Mouse (Mus musculus) forebrain, embryonic 14.5 days (tissue): ENCODE measurements at regions not wholly inside any gene's neighbourhood (a gene's known extent, or its start where the extent isn't known, plus 50 kb on each side); places are given as distances from the start of the nearest gene placed in this dataset.

Source experiments
- ATAC-seq: fragments of 200-750 bp; cut with Nextera tagmentation; 2 replicates; pipeline ENCODE4 v1.8.0; 2017; ENCODE audit warnings: mild to moderate bottlenecking, moderate library complexity
- DNase-seq: peaks from one replicate; pipeline ENCODE4 v3.0.0-alpha.2; 2015; ENCODE audit warnings: low spot score
- H3K27ac ChIP-seq: fragments of 300-500 bp; sonication (generic); 2 replicates; pipeline ENCODE4 v1.5.1; 2014; ENCODE audit warnings: low read depth, mild to moderate bottlenecking, control low read depth, low read length, moderate library complexity
- H3K27me3 ChIP-seq: fragments of 300-500 bp; sonication (generic); replicated peaks from 2 replicates; pipeline ENCODE4 v1.6.1; 2014; ENCODE audit warnings: low read length, control low read depth, mixed read lengths; ENCODE audit not compliant: control insufficient read depth, insufficient read depth
- H3K36me3 ChIP-seq: fragments of 300-500 bp; sonication (generic); 2 replicates; pipeline ENCODE4 v1.6.1; 2014; ENCODE audit warnings: low read length, control low read depth; ENCODE audit not compliant: control insufficient read depth, insufficient read depth
- H3K4me1 ChIP-seq: fragments of 300-500 bp; sonication (generic); 2 replicates; pipeline ENCODE4 v1.6.1; 2014; ENCODE audit warnings: antibody characterized with exemption, low read length, control low read depth; ENCODE audit not compliant: control insufficient read depth, insufficient read depth
- H3K4me2 ChIP-seq: fragments of 300-500 bp; sonication (generic); 2 replicates; pipeline ENCODE4 v1.6.1; 2014; ENCODE audit warnings: mild to moderate bottlenecking, control low read depth, low read length
- H3K4me3 ChIP-seq: fragments of 300-500 bp; sonication (generic); 2 replicates; pipeline ENCODE4 v1.5.1; 2014; ENCODE audit warnings: low read depth, low read length, control low read depth
- H3K9ac ChIP-seq: fragments of 300-500 bp; sonication (generic); 2 replicates; pipeline ENCODE4 v1.6.1; 2014; ENCODE audit warnings: mild to moderate bottlenecking, low read length, control low read depth, moderate library complexity
- H3K9me3 ChIP-seq: fragments of 300-500 bp; sonication (generic); replicated peaks from 2 replicates; pipeline ENCODE4 v1.6.1; 2016; ENCODE audit warnings: low read length, control low read depth, mixed read lengths; ENCODE audit not compliant: control insufficient read depth
- WGBS: fragments of 180-500 bp; shearing (Covaris S2); extraction: QIAGEN DNeasy Blood & Tissue Kit; methylation state at CpG from one replicate; pipeline ENCODE4 v1.1.7; 2014; 5-methylcytosine and 5-hydroxymethylcytosine counted together

- Histone ChIP-seq H3K4me1 (no peaks in the 10 kb centered on the region), H3K27me3 (no peaks in the 10 kb centered on the region), H3K9ac (no peak overlapping the region), H3K27ac (no peak overlapping the region), H3K9me3 (no peaks in the 10 kb centered on the region), H3K36me3 (no peaks in the 10 kb centered on the region), H3K4me3 (no peak overlapping the region), H3K4me2 (no peak overlapping the region)
- ATAC-seq (no peak), DNase-seq (no peak)
- 60% methylated on average over 3 of the region's 3 CpGs for WGBS
Observed at GRCm38 (mm10) chr5:51190661-51191060, 376.9 kb downstream of the Ppargc1a start.

- H3K4me3 ChIP-seq = no peak overlapping the region
- WGBS = 31% methylated on average over 1 of the region's 1 CpGs
- no peak overlapping the region for H3K27ac ChIP-seq
- H3K36me3 ChIP-seq = no peaks in the 10 kb centered on the region
- DNase-seq = peak; percentile 8
- no peak overlapping the region for H3K4me2 ChIP-seq
- H3K4me1 ChIP-seq = no peaks in the 10 kb centered on the region
- H3K9me3 ChIP-seq = no peaks in the 10 kb centered on the region
- peak; percentile 75 for ATAC-seq
- no peak overlapping the region for H3K9ac ChIP-seq
- no peaks in the 10 kb centered on the region for H3K27me3 ChIP-seq
Observed at GRCm38 (mm10) chr5:51169828-51170227, 397.7 kb downstream of the Ppargc1a start.

DNA sequence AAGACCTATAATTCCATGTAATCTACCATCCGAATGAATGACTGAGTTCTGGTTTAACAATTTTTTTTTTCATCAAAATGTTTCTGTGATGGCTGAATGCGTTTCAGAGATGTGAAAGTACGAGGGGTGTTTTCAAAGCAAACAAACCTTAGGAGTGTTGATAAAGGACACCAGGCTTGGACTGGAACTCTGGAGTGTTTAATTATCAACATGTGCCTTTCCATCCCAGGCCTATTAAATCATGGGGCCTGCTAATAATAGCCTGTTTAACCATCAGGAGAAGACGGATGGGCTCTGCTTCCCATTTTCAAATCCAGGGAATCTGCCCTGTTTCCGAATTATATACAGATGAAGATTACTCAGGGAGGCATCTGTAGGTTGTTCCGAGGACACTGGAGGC lies 399.3 kb downstream of the Ppargc1a start:
- Histone ChIP-seq H3K36me3 (no peaks in the 10 kb centered on the region), H3K4me2 (no peak overlapping the region), H3K4me1 (no peaks in the 10 kb centered on the region), H3K9ac (no peak overlapping the region), H3K4me3 (no peak overlapping the region), H3K27me3 (no peaks in the 10 kb centered on the region), H3K27ac (no peak overlapping the region), H3K9me3 (no peaks in the 10 kb centered on the region)
- no peak for ATAC-seq
- WGBS = 68% methylated on average over 6 of the region's 6 CpGs
- DNase-seq = no peak

DNA sequence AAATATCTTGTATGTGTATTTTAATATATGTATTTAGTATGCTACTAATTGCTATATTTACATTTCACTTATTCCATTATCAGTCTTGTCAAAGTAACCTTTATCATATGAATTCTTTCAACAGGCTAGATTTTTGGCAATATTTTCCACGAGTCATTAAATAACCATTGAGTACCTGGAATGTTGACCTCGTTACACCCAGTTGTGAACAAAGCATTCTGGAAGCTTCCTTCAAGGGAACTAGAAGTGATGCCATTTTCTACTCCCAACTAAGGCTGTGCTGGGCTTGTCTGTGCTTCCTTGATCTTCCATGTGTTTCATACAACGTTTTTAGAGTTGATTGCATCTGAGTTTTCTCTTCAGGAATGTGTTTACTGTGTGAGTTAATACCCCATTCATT lies 410.6 kb downstream of the Ppargc1a start:
- WGBS = 41% methylated on average over 3 of the region's 3 CpGs

DNA sequence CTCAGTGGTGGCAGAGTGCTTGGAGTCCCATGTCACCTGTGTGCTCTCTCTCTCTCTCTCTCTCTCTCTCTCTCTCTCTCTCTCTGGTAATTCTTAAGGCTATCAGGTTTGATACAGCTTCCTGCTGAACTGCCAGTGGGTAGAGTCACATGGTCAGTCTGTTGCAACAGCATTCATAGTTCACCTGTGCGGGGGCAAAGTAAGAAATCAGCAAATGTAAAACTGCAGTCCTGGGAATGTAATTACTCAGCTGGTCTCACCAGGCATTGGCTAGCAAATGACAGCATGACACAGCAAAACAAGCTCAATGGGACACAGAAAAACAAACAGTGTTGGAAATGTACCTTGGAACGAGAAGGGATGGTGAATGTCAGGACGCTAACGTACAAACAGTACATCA lies 422.7 kb downstream of the Ppargc1a start:
- H3K4me1 ChIP-seq = no peaks in the 10 kb centered on the region
- H3K9ac ChIP-seq = no peak overlapping the region
- DNase-seq (no peak), ATAC-seq (no peak)
- no peak overlapping the region for H3K4me2 ChIP-seq
- no peaks in the 10 kb centered on the region for H3K9me3 ChIP-seq
- H3K4me3 ChIP-seq = no peak overlapping the region
- WGBS = 83% methylated on average over 4 of the region's 4 CpGs
- no peaks in the 10 kb centered on the region for H3K36me3 ChIP-seq
- no peaks in the 10 kb centered on the region for H3K27me3 ChIP-seq
- no peak overlapping the region for H3K27ac ChIP-seq

More for the DNA sequence above, 410.6 kb downstream of the Ppargc1a start:
- H3K4me3 ChIP-seq = no peak overlapping the region
- H3K27me3 ChIP-seq = no peaks in the 10 kb centered on the region
- no peaks in the 10 kb centered on the region for H3K36me3 ChIP-seq
- no peak overlapping the region for H3K4me2 ChIP-seq
- H3K4me1 ChIP-seq = no peaks in the 10 kb centered on the region
- DNase-seq (no peak), ATAC-seq (no peak)
- H3K9ac ChIP-seq = no peak overlapping the region
- H3K27ac ChIP-seq = no peak overlapping the region
- H3K9me3 ChIP-seq = no peaks in the 10 kb centered on the region

- Histone ChIP-seq H3K36me3 (no peaks in the 10 kb centered on the region), H3K27me3 (no peaks in the 10 kb centered on the region), H3K9ac (no peak overlapping the region), H3K4me3 (no peak overlapping the region), H3K27ac (no peak overlapping the region), H3K4me1 (no peaks in the 10 kb centered on the region), H3K9me3 (no peaks in the 10 kb centered on the region), H3K4me2 (no peak overlapping the region)
- 77% methylated on average over 6 of the region's 6 CpGs for WGBS
- ATAC-seq = no peak
- DNase-seq = no peak
Observed at GRCm38 (mm10) chr5:51125091-51125490, 442.4 kb downstream of the Ppargc1a start.

- no peaks in the 10 kb centered on the region for H3K36me3 ChIP-seq
- no peak overlapping the region for H3K27ac ChIP-seq
- 81% methylated on average over 4 of the region's 4 CpGs for WGBS
- no peak for DNase-seq
- H3K4me3 ChIP-seq = no peak overlapping the region
- H3K4me1 ChIP-seq = no peaks in the 10 kb centered on the region
- no peaks in the 10 kb centered on the region for H3K9me3 ChIP-seq
- ATAC-seq = no peak
- H3K9ac ChIP-seq = no peak overlapping the region
- no peaks in the 10 kb centered on the region for H3K27me3 ChIP-seq
- no peak overlapping the region for H3K4me2 ChIP-seq
Observed at GRCm38 (mm10) chr5:51110006-51110405, 457.5 kb downstream of the Ppargc1a start.

GRCm38 (mm10) chr5:51108737-51109136 lies 458.8 kb downstream of the Ppargc1a start:
- ATAC-seq (no peak), DNase-seq (no peak)
- Histone ChIP-seq H3K4me2 (no peak overlapping the region), H3K36me3 (no peaks in the 10 kb centered on the region), H3K9me3 (no peaks in the 10 kb centered on the region), H3K27me3 (no peaks in the 10 kb centered on the region), H3K27ac (no peak overlapping the region), H3K9ac (no peak overlapping the region), H3K4me3 (no peak overlapping the region), H3K4me1 (no peaks in the 10 kb centered on the region)
- WGBS = 87% methylated on average over 1 of the region's 1 CpGs

DNA sequence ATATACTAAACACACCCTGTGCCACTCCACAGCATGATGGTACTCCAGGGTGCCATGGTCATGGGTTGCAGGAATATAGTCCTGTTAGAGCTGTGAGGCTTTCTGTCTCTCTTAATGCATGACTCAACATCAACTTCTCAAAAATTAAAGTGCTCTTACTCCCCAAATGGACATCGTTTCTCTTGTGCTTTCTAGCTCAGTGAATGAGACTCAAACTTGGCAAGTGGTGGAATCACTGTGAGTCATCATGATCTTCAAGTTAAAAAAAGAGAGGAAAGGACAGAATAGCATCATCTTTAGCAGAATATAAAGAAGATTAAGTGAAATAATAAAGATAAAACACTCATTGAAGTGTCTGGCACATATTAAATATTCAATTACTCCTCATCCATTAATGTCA lies 459.3 kb downstream of the Ppargc1a start:
- no peak overlapping the region for H3K27ac ChIP-seq
- no peaks in the 10 kb centered on the region for H3K4me1 ChIP-seq
- 97% methylated on average over 1 of the region's 1 CpGs for WGBS
- DNase-seq (no peak), ATAC-seq (no peak)
- no peak overlapping the region for H3K4me3 ChIP-seq
- no peak overlapping the region for H3K9ac ChIP-seq
- H3K36me3 ChIP-seq = no peaks in the 10 kb centered on the region
- no peak overlapping the region for H3K4me2 ChIP-seq
- H3K27me3 ChIP-seq = no peaks in the 10 kb centered on the region
- H3K9me3 ChIP-seq = no peaks in the 10 kb centered on the region
